Mouse (Mus musculus) kidney, embryonic 16.5 days (tissue): ENCODE results near the gene Camkk1. TPM values are rescaled to one million over a fixed set of nuclear protein-coding genes. Genes with fewer than 3 reads are reported as not detected.

ENCODE experiments used
- ATAC-seq: fragments of 200-750 bp; cut with Nextera tagmentation; 2 replicates; pipeline ENCODE4 v1.8.0; 2017; ENCODE audit warnings: moderate TSS enrichment; ENCODE audit not compliant: low FRiP score, low TSS enrichment
- H3K27ac ChIP-seq: fragments of 300-500 bp; sonication (generic); 2 replicates; pipeline ENCODE4 v1.5.1; 2014; ENCODE audit warnings: low read length
- H3K27me3 ChIP-seq: fragments of 300-500 bp; sonication (generic); 2 replicates; pipeline ENCODE4 v1.6.1; 2014; ENCODE audit warnings: low read length, control low read depth, mixed read lengths; ENCODE audit not compliant: insufficient read depth
- H3K36me3 ChIP-seq: fragments of 300-500 bp; sonication (generic); 2 replicates; pipeline ENCODE4 v1.6.1; 2014; ENCODE audit warnings: low read length, control low read depth, mixed read lengths; ENCODE audit not compliant: insufficient read depth
- H3K4me1 ChIP-seq: fragments of 300-500 bp; sonication (generic); 2 replicates; pipeline ENCODE4 v1.6.1; 2014; ENCODE audit warnings: low read length, control low read depth, mixed read lengths; ENCODE audit not compliant: insufficient read depth
- H3K4me2 ChIP-seq: fragments of 300-500 bp; sonication (generic); replicated peaks from 2 replicates; pipeline ENCODE4 v1.6.1; 2014; ENCODE audit warnings: low read depth, low read length
- H3K4me3 ChIP-seq: fragments of 300-500 bp; sonication (generic); 2 replicates; pipeline ENCODE4 v1.5.1; 2014; ENCODE audit warnings: mild to moderate bottlenecking, low read length
- H3K9ac ChIP-seq: fragments of 300-500 bp; sonication (generic); replicated peaks from 2 replicates; pipeline ENCODE4 v1.6.1; 2014; ENCODE audit warnings: low read length
- H3K9me3 ChIP-seq: fragments of 300-500 bp; sonication (generic); 2 replicates; pipeline ENCODE4 v1.6.1; 2016; ENCODE audit warnings: low read length, control low read depth
- WGBS: fragments of 180-500 bp; shearing (Covaris S2); extraction: QIAGEN DNeasy Blood & Tissue Kit; methylation state at CpG from one replicate; pipeline ENCODE4 v1.1.7; 2014; 5-methylcytosine and 5-hydroxymethylcytosine counted together
- polyA plus RNA-seq: library from polyadenylated mRNA; unstranded; fragments of >200 nt; fragmentation: Nextera tagmentation; extraction: Ambion mirVana; gene quantifications from 2 replicates; pipeline ENCODE4 v1.2.1, GENCODE M21; 2015

Gene Camkk1
- polyA plus RNA-seq, 1 experiment from 2014 or later: 7.7 TPM

DNA sequence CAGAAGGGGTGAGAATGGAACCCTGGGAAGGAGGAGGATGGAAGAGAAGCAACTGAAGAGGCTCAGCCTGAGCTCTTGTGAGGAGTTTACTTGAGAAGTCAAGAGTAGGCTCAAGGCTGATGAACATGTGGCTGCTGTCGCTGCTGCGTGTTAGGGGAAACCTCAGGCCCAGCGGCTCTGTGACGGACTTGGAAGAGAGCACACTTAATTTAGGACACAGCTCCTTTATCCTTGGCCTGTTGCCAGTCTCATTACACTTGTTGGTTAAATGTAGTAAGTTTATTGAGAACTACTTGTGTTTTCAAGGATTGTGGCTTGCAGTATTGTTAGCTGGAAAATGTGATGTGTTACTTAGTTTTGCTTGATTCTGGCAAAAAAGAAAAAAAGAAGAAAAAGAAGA, 57.9 kb downstream of the Camkk1 start:
- WGBS: 77% methylated on average over 4 of the region's 4 CpGs
- Histone ChIP-seq H3K4me1 (no peaks in the 10 kb centered on the region), H3K4me3 (no peak overlapping the region), H3K27ac (no peak overlapping the region), H3K9me3 (no peaks in the 10 kb centered on the region), H3K27me3 (no peaks in the 10 kb centered on the region), H3K4me2 (no peak overlapping the region), H3K9ac (no peak overlapping the region), H3K36me3 (peaks cover 68% of the 10 kb centered on the region)
- no peak for ATAC-seq

DNA sequence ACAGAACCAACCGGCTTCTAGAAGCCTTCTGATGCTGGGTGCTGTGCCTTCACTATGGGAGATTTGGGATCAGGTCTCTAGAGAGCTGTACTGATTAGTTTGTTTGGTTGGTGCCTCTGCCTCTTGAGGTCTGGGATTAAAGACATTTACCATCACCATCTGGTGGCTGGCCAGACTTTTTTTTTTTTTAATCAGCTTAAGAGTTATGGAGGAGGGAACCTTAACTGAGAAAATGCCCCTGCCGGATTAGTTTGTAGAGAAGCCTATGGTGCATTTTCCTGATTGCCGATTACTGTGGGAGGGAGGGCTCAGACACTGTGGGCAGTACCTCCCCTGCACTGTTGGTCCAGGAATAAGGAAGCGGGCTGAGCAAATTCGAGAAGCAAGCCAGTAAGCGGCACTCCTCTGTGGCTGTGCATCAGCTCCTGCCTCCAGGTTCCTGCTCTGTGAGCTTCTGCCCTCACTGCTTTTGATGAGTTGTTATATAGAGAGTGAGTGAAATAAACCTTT, 58.5 kb downstream of the Camkk1 start:
- ATAC-seq: no peak
- no peak overlapping the region for H3K27ac ChIP-seq
- WGBS: 91% methylated on average over 6 of the region's 6 CpGs
- H3K4me2 ChIP-seq: no peak overlapping the region
- H3K36me3 ChIP-seq: peaks cover 69% of the 10 kb centered on the region
- no peak overlapping the region for H3K9ac ChIP-seq
- no peak overlapping the region for H3K4me3 ChIP-seq
- no peaks in the 10 kb centered on the region for H3K27me3 ChIP-seq
- H3K9me3 ChIP-seq: no peaks in the 10 kb centered on the region
- no peaks in the 10 kb centered on the region for H3K4me1 ChIP-seq

DNA sequence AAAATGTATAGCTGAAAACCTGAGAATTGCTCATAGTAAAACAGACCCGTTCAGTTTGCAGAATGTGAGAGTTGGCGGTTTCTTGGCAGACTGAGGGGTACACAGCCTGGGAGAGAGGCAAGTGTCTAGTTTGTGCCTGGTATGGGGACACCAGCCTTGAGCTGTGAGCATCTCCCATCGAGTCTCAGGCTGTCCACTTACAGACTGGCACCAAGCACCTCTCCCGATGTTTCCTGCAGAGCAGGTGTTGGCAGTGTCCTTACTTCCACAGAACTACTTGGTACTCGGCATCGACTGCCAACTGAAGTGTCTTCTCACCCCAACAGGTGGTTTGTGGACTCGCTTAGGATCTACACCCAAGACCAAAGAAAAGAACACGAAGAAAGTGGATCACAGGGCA, 59.8 kb downstream of the Camkk1 start:
- Histone ChIP-seq H3K4me1 (no peaks in the 10 kb centered on the region), H3K9ac (no peak overlapping the region), H3K36me3 (peaks cover 63% of the 10 kb centered on the region), H3K27me3 (no peaks in the 10 kb centered on the region), H3K9me3 (no peaks in the 10 kb centered on the region), H3K27ac (no peak overlapping the region), H3K4me2 (no peak overlapping the region), H3K4me3 (no peak overlapping the region)
- WGBS: 94% methylated on average over 8 of the region's 8 CpGs
- no peak for ATAC-seq

DNA sequence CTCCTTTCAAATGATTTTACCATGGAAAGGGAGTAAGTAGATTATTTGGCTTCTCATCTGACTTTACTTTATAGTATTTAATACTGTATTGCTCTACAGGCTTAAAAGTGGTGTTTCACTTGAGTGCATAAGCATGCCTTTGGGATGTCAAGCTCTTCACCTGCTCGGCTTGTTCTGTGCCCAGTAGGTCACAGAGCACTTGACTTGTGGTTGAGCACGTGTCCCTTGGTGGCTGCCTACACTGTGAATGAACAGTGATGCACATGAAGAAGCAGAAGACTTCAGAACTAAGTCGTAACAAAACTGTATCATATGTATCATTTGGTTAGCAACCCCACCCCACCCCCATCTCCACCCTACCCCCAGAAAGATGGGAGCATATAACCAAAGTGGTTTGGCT, 61.5 kb downstream of the Camkk1 start:
- H3K4me2 ChIP-seq: no peak overlapping the region
- H3K27me3 ChIP-seq: no peaks in the 10 kb centered on the region
- ATAC-seq: no peak
- no peak overlapping the region for H3K9ac ChIP-seq
- H3K9me3 ChIP-seq: no peaks in the 10 kb centered on the region
- WGBS: 89% methylated on average over 3 of the region's 3 CpGs
- peaks cover 54% of the 10 kb centered on the region for H3K36me3 ChIP-seq
- no peak overlapping the region for H3K4me3 ChIP-seq
- H3K4me1 ChIP-seq: peaks cover 10% of the 10 kb centered on the region
- no peak overlapping the region for H3K27ac ChIP-seq

DNA sequence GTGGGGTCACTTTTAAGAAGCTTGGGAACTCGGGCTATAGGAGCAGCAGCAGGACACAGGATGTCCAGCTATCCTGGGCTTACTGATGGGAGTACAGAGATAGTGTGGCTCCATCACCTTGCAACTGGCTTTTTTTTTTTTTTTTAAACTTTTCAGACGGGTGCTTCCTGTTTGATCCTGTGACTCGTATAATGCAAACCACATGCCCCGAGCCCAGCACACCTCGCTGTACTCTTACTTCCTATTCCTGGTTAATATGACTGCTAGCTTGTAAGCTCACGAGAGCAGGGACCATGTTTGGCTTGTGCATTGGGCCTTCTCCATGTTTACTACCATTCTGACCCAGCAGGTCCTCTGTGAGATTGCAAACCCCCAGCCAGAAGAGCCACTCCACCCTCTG, 65.5 kb downstream of the Camkk1 start:
- H3K9me3 ChIP-seq: no peaks in the 10 kb centered on the region
- WGBS: 68% methylated on average over 6 of the region's 6 CpGs
- no peak overlapping the region for H3K4me2 ChIP-seq

DNA sequence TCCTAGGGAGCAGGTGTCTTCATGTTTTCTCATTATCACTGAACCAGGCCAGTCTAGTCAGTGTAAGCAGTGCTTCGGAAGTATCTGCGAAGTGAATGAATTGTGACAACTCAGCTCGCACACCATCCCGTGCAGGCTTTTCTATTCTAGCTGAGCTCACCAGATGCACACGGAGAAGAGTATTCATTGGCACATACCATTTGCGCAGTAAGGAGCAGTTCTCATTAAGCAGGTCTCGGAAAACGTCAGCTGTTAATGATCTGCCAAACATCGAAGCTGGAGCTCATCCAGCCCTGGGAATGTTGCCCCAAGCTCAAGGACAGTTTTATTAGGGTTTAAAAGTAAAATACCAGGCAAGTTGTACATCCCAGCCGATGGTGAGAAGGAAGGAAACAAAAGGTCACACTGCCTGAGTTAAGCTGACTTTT, 66.0 kb downstream of the Camkk1 start:
- no peak overlapping the region for H3K4me3 ChIP-seq
- H3K9ac ChIP-seq: 0 out of 2 replicates have a peak overlapping the region, but pooled peaks have one; percentile 8
- peak; percentile 75 for ATAC-seq
- peaks cover 21% of the 10 kb centered on the region for H3K36me3 ChIP-seq
- H3K27ac ChIP-seq: peak overlapping the region; percentile 71
- peaks cover 13% of the 10 kb centered on the region for H3K4me1 ChIP-seq
- H3K9me3 ChIP-seq: no peaks in the 10 kb centered on the region
- H3K4me2 ChIP-seq: no peak overlapping the region
- 54% methylated on average over 10 of the region's 10 CpGs for WGBS
- no peaks in the 10 kb centered on the region for H3K27me3 ChIP-seq

More for the DNA sequence above, 65.5 kb downstream of the Camkk1 start:
- no peak; the same call in 1 of the 2 replicates for ATAC-seq
- peak overlapping the region; percentile 71 for H3K27ac ChIP-seq
- H3K27me3 ChIP-seq: no peaks in the 10 kb centered on the region
- no peak overlapping the region for H3K4me3 ChIP-seq
- H3K4me1 ChIP-seq: peaks cover 13% of the 10 kb centered on the region
- no peak overlapping the region for H3K9ac ChIP-seq
- H3K36me3 ChIP-seq: peaks cover 25% of the 10 kb centered on the region

DNA sequence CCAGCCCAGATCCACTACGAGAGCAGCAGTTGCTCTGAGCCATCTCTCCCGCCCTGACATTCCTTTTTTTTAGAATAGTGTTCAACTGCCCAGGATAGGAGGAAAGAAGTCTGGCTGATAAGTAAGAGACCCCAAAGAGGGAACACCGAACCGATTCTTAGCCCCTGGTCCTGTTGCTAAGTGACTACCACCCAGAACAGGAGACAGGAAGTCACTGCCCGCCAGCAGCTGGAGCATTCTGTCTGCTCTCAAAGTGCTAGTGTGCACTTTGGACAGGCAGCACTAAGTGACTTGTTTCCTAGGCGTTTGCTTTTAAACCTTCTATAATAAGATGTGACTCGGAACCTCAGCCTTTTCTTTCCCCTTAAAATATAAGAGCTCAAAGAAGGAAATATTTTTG, 66.6 kb downstream of the Camkk1 start:
- 58% methylated on average over 7 of the region's 7 CpGs for WGBS
- H3K27ac ChIP-seq: peak overlapping the region; percentile 71
- peaks cover 13% of the 10 kb centered on the region for H3K4me1 ChIP-seq
- no peaks in the 10 kb centered on the region for H3K27me3 ChIP-seq
- H3K4me2 ChIP-seq: no peak overlapping the region
- H3K4me3 ChIP-seq: no peak overlapping the region
- no peak for ATAC-seq
- H3K9ac ChIP-seq: 0 out of 2 replicates have a peak overlapping the region, but pooled peaks have one; percentile 8
- H3K36me3 ChIP-seq: peaks cover 19% of the 10 kb centered on the region
- H3K9me3 ChIP-seq: no peaks in the 10 kb centered on the region

DNA sequence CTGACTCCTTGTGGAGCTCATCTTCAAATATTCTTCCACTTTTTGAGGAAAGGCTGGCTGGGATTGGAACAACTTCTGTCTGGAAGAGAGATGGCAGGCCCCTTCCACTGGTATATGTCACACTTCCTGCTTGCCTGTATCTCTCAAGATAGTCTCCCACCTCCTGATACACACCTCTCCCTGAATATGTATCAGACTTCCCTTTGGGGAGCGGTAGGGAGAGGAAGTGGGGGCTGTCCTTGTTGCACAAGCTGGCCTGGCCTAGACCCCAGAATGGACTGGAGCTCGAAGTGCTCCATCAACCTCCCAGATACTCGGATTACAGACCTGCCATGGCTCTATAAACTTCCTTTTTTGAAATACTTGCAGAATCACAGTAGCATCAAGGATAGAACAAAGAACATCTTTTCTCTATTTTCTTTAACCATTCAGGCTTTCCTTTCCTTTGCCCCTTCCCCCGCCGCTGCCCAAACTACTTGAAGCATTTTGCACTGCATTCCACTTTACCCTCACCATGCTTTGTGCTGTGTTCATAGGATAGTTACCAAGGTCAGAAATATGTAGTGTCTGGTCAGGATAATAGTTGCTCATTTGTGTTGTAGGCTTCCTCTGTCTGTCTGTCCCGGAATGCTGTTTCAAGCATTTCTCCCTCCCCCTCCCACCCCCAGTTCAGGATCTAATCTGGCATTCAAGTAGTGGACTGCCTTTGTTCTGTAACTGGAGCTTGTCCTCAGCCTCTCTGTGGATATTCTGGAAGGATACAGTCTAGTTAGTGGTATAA, 69.1 kb downstream of the Camkk1 start:
- WGBS: 55% methylated on average over 6 of the region's 6 CpGs
- ATAC-seq: no peak
- peaks cover 13% of the 10 kb centered on the region for H3K4me1 ChIP-seq
- H3K36me3 ChIP-seq: peaks cover 2% of the 10 kb centered on the region; the same call in 1 of the 2 replicates
- no peak overlapping the region for H3K27ac ChIP-seq
- H3K4me2 ChIP-seq: no peak overlapping the region
- no peaks in the 10 kb centered on the region for H3K27me3 ChIP-seq
- H3K9ac ChIP-seq: no peak overlapping the region
- no peak overlapping the region for H3K4me3 ChIP-seq
- no peaks in the 10 kb centered on the region for H3K9me3 ChIP-seq

DNA sequence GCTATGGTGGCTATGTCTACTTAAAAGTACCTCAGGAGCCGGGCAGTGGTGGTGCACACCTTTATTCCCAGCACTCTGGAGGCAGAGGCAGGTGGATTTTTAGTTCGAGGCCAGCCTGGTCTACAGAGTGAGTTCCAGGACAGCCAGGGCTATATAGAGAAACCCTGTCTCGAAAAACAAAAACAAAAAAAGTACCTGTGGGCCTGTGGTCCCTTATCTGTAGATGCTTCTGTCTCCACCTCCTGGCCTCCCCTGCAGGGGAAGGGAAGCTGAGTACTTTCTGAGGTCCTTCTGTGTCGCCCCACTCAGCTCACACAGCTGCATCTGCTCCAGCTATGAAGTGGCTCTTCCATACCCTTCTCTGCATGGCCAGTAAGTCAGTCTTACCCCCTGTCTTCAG, 71.5 kb downstream of the Camkk1 start, which contains the start of gene Itgae:
Gene Itgae (plus strand): TSS at position 301 of the 400 bp plus-strand sequence.
- Histone ChIP-seq H3K9me3 (no peaks in the 10 kb centered on the region), H3K4me3 (no peak within 1 kb of the TSS), H3K27me3 (no peaks in the 10 kb centered on the region), H3K27ac (no peak within 1 kb of the TSS), H3K4me1 (peaks cover 3% of the 10 kb centered on the region), H3K9ac (no peak within 1 kb of the TSS), H3K4me2 (no peak within 1 kb of the TSS), H3K36me3 (no peaks in the 10 kb centered on the region)
- ATAC-seq: no peak
- 86% methylated on average over 4 of the region's 4 CpGs for WGBS

DNA sequence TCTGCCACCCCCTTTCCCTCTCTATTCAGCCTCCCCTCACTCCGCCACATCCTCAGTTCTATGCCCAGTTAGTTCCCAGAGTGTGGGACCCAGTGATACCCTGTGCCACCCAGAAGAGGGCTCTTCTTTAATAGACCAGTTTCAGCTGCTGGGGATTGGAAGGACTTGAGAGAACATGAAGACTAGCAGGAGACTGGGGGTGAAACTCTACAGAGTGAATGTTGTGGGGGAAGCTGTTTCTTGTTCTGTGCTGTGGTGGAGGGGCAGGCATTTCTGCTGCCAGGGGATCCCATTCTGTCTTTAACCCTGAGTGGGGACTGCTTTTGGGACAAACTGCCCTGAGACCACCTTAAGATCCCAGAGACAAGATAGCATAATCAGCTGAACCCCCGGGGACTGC, 72.0 kb downstream of the Camkk1 start:
- no peaks in the 10 kb centered on the region for H3K9me3 ChIP-seq
- no peak for ATAC-seq
- no peaks in the 10 kb centered on the region for H3K4me1 ChIP-seq
- H3K27ac ChIP-seq: no peak overlapping the region
- WGBS: 83% methylated on average over 2 of the region's 2 CpGs
- no peak overlapping the region for H3K4me3 ChIP-seq
- no peaks in the 10 kb centered on the region for H3K36me3 ChIP-seq
- H3K4me2 ChIP-seq: no peak overlapping the region
- H3K27me3 ChIP-seq: no peaks in the 10 kb centered on the region
- no peak overlapping the region for H3K9ac ChIP-seq
